Mouse (Mus musculus): Measurements from ENCODE around the gene Tex45.

- TF ChIP-seq POLR2A (IDR thresholded peaks at IDR 0.05; ENCODE audit: borderline replicate concordance, extremely low read depth, insufficient read depth, insufficient read length, poor library complexity, severe bottlenecking) = no peak
- no peak for TF ChIP-seq CTCF (IDR thresholded peaks at IDR 0.05; ENCODE audit: borderline replicate concordance, extremely low read depth, insufficient read depth, insufficient read length)
These were observed 44.5 kb upstream of the Tex45 start for GRCm38 (mm10) chr8:3426211-3426610.

Measured in brain, embryonic 14.5 days (tissue).